Mouse (Mus musculus) layer of hippocampus, adult 2 months (tissue): ENCODE measurements around the gene Akr1c18. TPM values are rescaled to one million over a fixed set of nuclear protein-coding genes. Genes with fewer than 3 reads are reported as not detected.
"Not testable (repeated sequence)": the region's sequence is repeated elsewhere in the genome, so short reads cannot be mapped to it uniquely, and the experiment has no call there.

Experiments
- DNase-seq, 2 experiments: peaks; one replicate each; pipeline ENCODE4 v3.0.0; 2022; ENCODE audit warnings: low spot score in 2 of 2
- H3K27ac ChIP-seq: fragments of 200-600 bp; 2 replicates; pipeline ENCODE4 v1.8.1; 2022
- H3K4me3 ChIP-seq: fragments of 200-600 bp; 2 replicates; pipeline ENCODE4 v1.8.1; 2022; ENCODE audit warnings: mild to moderate bottlenecking
- CTCF ChIP-seq: fragments of 200-600 bp; conservative IDR thresholded peaks from 2 replicates; pipeline ENCODE4 v1.8.1; 2022; ENCODE audit warnings: antibody characterized with exemption, mild to moderate bottlenecking, moderate library complexity
- long read RNA-seq, 2 experiments: library from polyadenylated mRNA; stranded (forward); transcript quantifications; one replicate each; pipeline ENCODE4 v2.0.0; 2021; ENCODE audit warnings: borderline mapping rate in 2 of 2
- total RNA-seq, 2 experiments: library from RNA; stranded (reverse); gene quantifications; 2 replicates each; pipeline ENCODE4 v1.2.3; 2021

Gene Akr1c18
- total RNA-seq, result 1 to 10 TPM; 1.8 to 2.0 TPM
- long read RNA-seq, experiment 1, partial matches to known transcripts, result 1 of 3 reads
- long read RNA-seq, experiment 1, other reads (novel, unspliced or antisense), result 0 of 3 reads
- long read RNA-seq, experiment 2, partial matches to known transcripts, result 0 of 3 reads
- long read RNA-seq, experiment 2, other reads (novel, unspliced or antisense), result 0 of 3 reads

- no peak within 1 kb of the TSS for H3K4me3 ChIP-seq
- TF ChIP-seq CTCF, result no peak
- H3K27ac ChIP-seq, result no peak within 1 kb of the TSS
- peak; percentile 25 to 50 for DNase-seq
Measured at GRCm38 (mm10) chr13:4150518-4150917, at the start of gene Akr1c18. Gene Akr1c18, minus strand, starts transcription at chr13:4150654.

DNA sequence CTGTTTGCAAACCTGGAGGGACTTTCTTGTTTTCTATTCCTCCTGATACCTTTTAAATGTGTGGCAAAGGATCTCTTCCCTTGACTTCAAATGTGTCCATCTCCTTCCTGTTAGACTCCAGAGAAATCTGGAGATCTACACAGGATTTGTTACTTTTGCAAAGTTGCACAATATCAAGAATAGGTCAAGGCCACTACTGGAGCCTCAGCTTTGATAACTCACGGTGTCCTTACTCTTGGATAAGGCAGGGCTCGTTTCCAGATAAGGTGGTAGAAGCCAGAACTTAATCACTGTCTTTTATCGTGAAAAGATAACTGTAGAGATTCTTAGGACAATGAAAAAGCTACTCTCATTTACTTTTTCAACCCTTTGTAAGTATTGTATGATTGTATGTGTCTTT lies 42.1 kb upstream of the Akr1c18 start:
- Histone ChIP-seq H3K4me3 (no peak overlapping the region), H3K27ac (no peak overlapping the region)

GRCm38 (mm10) chr13:4190904-4191303 lies 40.5 kb upstream of the Akr1c18 start, which contains the start of gene Akr1c13:
Gene Akr1c13, plus strand, starts transcription at chr13:4191150.
- no peak within 1 kb of the TSS for H3K27ac ChIP-seq
- DNase-seq, result no peak
- H3K4me3 ChIP-seq, result no peak within 1 kb of the TSS
- TF ChIP-seq CTCF, result no peak

More for the DNA sequence above, 42.1 kb upstream of the Akr1c18 start:
- DNase-seq, result no peak
- no peak for TF ChIP-seq CTCF

DNA sequence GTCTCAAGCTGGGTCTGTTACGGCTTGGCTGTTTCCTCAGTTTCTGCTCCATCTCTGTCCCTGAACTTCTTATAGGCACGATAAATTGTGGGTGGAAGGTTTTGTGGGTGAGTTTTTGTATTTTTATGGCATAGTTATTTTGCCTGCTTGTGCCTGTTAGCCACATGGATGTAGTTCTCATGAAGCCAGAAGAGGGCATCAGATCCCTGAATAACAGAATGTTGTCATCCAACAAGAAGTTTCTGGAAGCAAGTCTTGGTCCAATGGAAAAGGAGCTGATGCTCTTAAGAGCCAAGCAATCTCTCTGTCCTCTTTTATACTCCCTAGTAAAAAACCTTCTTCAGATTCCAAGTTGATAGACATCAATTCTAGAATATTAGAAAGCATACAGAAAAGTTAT lies 37.7 kb upstream of the Akr1c18 start:
- TF ChIP-seq CTCF, result peak; percentile 71
- DNase-seq, result peak; percentile 11 to 19
- no peak overlapping the region for H3K4me3 ChIP-seq
- no peak overlapping the region for H3K27ac ChIP-seq

DNA sequence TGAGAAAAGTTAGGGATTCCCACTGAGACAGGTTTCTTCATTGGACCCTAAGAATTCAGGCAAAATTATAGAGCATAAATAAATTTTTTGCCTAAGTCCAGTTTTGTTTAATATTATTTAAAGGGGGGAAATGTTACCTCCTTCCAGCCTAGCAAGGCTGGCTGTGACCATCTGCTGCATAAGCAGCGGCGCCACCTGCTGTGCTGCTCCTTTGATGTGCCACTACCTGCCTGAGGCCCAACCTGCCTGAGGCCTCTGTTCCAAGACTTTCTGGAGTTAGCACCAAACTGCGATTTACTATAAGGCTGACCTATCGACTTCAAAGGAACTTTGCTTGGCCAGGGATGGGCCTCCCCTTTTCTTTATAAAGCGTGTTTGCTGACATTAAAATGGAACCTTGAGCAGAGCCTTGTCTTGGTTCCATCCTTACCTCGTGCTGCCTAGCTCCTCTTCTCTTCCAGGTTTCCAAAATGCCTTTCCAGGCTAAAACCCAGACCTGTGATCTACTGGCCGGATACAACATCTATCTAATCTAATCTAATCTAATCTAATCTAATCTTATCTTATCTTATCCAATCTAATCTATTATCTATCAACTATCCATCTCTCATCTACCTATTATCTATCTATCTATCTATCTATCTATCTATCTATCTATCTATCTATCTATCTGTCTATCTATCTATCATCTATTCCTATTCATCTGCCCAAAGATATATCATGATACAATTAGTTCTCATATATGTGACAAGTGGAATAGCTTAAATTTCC lies 36.4 kb upstream of the Akr1c18 start:
- H3K27ac ChIP-seq, DNase-seq, H3K4me3 ChIP-seq: not testable (repeated sequence)

DNA sequence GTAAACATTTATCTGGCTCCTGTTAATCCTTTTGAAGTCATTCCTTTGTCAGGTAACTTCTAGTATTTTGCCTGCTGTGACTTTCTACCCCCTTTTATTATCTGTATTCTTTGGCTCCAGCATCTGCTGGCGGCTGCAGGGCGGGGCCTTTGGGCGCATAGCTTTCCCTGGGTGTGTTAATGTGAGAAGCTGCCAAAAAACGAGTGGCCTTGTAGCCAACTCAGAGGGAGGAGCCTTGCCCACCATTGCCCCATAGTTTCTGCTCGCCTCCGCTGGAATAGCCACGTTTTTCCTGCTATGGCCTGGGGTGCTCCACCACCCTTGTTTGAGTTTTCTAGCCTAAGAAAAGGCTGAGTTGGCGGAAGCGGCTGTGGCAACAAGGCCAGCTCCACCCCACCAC lies 32.7 kb upstream of the Akr1c18 start:
- no peak for TF ChIP-seq CTCF
- Histone ChIP-seq H3K27ac (no peak overlapping the region), H3K4me3 (no peak overlapping the region)
- DNase-seq, result no peak

GRCm38 (mm10) chr13:4181321-4181720 lies 30.9 kb upstream of the Akr1c18 start:
- H3K4me3 ChIP-seq, H3K27ac ChIP-seq, DNase-seq: not testable (repeated sequence)

GRCm38 (mm10) chr13:4172978-4173377 lies 22.5 kb upstream of the Akr1c18 start:
- no peak for DNase-seq
- TF ChIP-seq CTCF, result no peak
- H3K27ac ChIP-seq, result no peak overlapping the region
- H3K4me3 ChIP-seq, result no peak overlapping the region

- TF ChIP-seq CTCF, result no peak
- no peak for DNase-seq
- Histone ChIP-seq H3K4me3 (no peak overlapping the region), H3K27ac (no peak overlapping the region)
Measured at GRCm38 (mm10) chr13:4168006-4168405, 17.6 kb upstream of the Akr1c18 start.

DNA sequence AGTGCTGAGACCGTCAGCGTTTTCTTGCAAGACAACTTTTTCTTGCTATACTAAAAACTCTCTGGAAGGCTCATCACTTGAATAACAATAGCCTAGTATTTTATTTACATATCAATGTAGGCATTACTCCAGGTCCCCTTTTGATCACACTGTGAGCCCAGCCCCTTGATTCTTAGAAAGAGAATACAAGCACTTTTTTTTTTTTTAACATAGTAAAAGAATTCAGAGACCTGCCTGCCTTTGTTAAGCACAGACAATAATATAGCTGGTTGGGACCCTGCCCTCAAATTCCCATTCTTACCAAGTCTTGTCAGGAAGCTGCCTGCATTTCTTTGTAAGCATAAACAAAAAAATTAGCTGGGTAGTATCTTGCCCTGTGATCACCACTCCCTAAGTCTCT lies 4.8 kb upstream of the Akr1c18 start:
- H3K4me3 ChIP-seq, result no peak overlapping the region
- no peak overlapping the region for H3K27ac ChIP-seq
- TF ChIP-seq CTCF, result no peak
- no peak for DNase-seq

GRCm38 (mm10) chr13:4153593-4153992 lies 3.1 kb upstream of the Akr1c18 start:
- no peak for DNase-seq
- TF ChIP-seq CTCF, result no peak
- H3K27ac ChIP-seq, result no peak overlapping the region

DNA sequence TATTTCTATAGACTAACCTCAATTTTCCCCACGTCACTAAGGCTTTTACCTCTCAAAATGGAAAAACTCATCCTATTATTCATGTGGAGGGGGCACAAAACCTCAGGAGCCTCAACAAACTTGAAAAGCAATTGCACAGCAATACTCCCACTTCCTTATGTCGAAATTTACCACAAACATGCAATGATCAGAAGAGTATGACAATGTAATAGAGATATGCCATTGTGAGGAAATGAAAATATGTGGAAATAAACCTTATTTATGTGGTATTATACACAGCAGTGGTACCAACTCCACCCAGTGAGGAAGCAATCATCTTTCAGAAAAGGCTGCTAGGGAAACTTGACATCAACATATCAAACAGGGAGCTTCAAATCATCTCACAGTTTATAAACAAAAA lies 2.5 kb upstream of the Akr1c18 start:
- DNase-seq, result no peak
- no peak for TF ChIP-seq CTCF
- no peak overlapping the region for H3K4me3 ChIP-seq
- no peak overlapping the region for H3K27ac ChIP-seq

More at GRCm38 (mm10) chr13:4153593-4153992, 3.1 kb upstream of the Akr1c18 start:
- H3K4me3 ChIP-seq, result no peak overlapping the region

DNA sequence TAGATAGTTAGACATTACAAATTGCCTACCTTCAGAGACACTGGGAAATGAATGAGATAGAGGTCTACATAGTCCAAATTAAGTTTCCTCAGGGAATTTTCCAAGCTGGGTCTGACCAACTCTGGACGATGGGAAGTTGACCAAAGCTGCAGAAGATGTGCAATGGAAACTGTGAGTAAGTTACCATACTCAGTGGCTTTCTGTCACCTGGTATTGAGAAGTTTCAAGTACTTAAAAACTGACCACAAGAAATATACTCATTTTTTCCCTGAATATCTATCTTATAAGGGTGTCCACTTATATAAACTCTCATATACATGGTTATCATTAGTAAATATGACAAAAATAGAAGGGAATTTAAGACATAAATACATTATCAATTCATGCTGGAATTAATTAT lies 6.2 kb downstream of the Akr1c18 start:
- DNase-seq, result no peak
- Histone ChIP-seq H3K4me3 (no peak overlapping the region), H3K27ac (no peak overlapping the region)
- no peak for TF ChIP-seq CTCF

DNA sequence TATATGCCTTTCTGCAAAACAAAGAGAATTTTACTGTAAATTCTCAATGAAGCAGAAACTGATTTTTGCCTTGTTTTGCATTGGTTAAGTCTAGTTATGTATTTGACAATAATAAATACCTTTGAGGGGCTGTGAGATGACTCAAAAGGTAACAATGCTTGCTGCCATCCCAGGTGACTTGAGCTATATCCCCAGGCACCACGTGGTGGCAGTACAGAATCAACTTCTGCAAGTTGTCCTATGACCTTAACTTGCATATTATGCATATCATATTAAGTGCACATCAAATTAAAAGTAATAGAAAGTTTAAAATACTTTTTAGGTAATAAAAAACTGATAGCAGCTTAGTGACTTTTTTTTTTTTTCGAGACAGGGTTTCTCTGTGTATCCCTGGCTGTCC lies 17.4 kb downstream of the Akr1c18 start:
- H3K4me3 ChIP-seq, result no peak overlapping the region
- TF ChIP-seq CTCF, result peak; percentile 70
- no peak for DNase-seq
- no peak overlapping the region for H3K27ac ChIP-seq
